Mouse (Mus musculus) brain, embryonic 18.5 days (tissue): ENCODE data around the gene Klk1.

Experiments used
- DNase-seq: peaks from one replicate; pipeline ENCODE4 v3.0.0-alpha.2; 2012; ENCODE audit warnings: low read depth, low spot score

Gene Klk1

GRCm38 (mm10) chr7:44253023-44253616 lies 28.0 kb downstream of the Klk1 start:
- no peak for DNase-seq

GRCm38 (mm10) chr7:44254930-44255329 lies 29.8 kb downstream of the Klk1 start:
- DNase-seq: no peak

- no peak for DNase-seq
These were observed 32.1 kb downstream of the Klk1 start, which contains the start of gene Acp4 for GRCm38 (mm10) chr7:44257278-44257677. Gene Acp4 (minus strand): TSS chr7:44257378.

DNA sequence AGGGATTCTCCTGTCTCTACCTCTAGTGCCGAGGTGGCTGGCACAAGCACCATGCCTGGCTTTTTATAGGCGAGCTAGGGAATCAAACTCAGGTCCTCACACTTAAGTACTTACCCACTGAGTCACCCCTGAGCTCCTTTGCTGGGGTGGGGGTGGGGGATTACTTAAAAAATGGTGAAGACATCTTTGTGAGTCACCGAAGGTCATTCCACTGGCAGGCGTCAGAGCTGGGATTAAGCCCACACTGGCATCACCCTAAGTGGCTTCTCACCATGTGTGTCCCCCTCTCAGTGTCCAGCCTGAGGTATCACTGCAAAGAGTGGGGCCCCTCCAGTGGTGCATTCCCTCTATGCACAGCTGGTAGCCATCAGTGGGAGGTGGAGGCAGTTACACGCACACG lies 35.2 kb downstream of the Klk1 start:
- DNase-seq: no peak

DNA sequence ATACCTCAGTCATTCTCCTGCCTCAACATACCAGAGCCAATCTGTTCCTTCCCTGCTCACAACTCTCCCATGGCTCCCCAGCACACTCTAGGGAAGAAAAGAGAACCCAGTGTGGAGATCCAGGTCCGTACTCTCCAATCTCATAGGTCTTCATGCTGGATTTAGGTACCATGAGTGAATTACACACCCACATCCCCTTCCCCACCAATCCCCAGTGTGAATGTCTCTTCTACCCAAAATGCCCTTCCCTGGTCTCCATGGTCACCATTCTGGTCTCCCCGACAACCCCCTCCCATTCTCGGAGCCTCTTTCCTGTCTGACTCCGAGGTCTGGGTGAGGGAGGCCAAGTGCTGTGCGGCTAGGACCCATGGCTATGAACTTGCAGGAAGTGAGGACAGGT lies 36.0 kb downstream of the Klk1 start, which contains the start of gene Gm15517:
Gene Gm15517 (plus strand): TSS at position 301 of the 400 bp plus-strand sequence.
- DNase-seq: no peak

- DNase-seq: peak; percentile 88
These were observed 37.9 kb downstream of the Klk1 start for GRCm38 (mm10) chr7:44262791-44263643.

DNA sequence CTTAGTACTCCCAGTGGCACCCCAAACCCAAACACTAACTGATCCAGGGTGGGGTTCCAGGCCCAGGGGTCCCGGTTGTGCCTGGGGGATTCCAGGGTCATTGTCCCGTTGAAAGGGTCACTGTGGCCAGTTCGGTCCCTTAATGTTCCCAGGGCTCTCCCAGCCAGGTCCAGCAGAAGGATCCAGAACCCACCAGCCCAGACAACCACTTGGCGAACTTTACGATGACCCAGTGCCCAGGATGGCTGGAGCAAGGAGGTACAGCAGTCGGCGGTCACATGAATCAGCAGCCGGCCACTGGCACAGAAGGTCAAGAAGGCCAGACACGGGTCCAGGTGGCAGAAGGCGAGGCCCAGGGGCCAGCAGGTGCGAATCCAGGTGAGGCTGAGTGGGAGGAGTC lies 43.0 kb downstream of the Klk1 start:
- DNase-seq: no peak

DNA sequence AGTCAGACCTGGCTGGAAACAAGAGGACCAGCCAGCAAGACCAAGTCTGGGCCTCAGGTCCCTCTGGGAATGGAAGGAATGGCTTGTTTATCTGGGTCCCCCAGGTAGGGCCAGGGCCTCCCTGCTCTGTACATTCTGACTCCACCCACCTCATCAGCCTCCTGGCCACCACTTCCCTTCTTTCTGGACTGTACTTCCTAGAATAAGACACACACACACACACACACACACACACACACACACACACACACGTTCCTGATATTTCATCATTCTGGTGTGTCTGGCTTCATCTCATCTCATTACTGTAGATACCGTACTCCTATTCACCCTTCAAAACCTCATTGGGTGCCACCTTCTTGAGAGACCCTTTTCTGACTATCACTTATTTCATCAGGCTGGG lies 44.2 kb downstream of the Klk1 start:
- no peak for DNase-seq

DNA sequence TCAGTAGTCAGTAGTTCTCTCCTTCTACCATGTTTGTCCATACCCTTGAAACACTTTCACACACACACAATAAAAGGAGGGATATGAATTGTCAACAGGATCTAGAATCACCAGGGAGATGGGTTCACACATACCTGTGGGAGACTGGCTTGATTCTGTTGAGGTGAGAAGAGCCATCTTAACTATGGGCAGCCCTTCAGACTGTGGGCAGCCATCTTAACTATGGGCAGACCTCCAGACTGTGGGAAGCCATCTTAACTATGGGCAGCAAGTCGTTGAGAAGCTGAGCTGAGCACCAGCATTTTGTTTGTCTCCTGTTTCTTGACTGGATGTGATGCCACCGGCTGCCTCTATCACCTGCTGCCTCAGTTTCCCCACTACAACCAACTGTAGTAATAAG lies 46.1 kb downstream of the Klk1 start:
- no peak for DNase-seq

GRCm38 (mm10) chr7:44272546-44272945 lies 47.4 kb downstream of the Klk1 start:
- no peak for DNase-seq

- DNase-seq: no peak
These were observed 48.3 kb downstream of the Klk1 start for GRCm38 (mm10) chr7:44273446-44273845.

DNA sequence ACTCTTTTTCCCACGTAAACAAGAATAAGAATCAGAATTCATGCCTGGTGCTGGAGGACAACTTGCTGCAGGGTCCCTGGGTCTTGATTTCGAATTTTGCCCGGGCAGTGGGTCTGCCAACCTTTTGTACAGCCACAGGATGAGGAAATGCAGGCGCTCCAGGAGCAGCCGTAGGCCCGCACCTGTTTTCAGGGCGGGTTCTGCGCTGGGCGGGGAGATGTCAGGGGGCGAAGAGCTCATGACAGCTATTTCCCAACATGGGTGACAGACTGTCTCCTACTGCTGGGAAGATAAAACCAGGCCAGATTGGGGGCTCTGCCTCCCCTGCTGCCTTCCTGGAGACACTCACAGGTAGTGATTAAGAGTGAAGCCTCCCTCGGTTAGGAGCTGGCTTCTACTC lies 48.9 kb downstream of the Klk1 start:
- DNase-seq: no peak

GRCm38 (mm10) chr7:44275546-44275945 lies 50.4 kb downstream of the Klk1 start:
- no peak for DNase-seq

GRCm38 (mm10) chr7:44276461-44277249 lies 51.5 kb downstream of the Klk1 start:
- no peak for DNase-seq

GRCm38 (mm10) chr7:44277250-44277622 lies 52.1 kb downstream of the Klk1 start:
- DNase-seq: no peak
